Mouse (Mus musculus): ENCODE measurements around the gene Otop2.

DNA sequence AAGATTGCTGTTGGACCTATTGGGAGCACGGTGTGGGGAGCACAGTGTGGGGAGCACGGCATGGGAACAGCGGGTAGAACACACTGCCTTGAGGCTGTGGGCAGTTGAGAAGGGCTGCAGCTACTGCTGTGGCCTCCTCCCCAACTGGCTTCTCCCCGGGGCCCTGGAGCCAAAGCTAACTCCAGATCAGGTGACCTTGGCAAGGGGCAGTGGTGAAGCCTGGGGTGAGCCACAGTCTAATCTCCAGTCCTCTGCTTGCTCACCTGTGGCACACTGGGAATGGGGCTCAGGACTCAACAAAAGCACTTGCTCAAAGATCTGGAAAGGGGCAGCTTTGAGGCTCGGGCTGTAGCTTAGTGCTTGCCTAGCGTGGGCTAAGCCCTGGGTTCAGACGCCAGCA is 10.2 kb downstream of the Otop2 start:
- no peak for TF ChIP-seq CTCF (IDR thresholded peaks at IDR 0.05; ENCODE audit: low read depth, low read length)
- TF ChIP-seq POLR2A (IDR thresholded peaks at IDR 0.05; ENCODE audit: borderline replicate concordance, low read depth, low read length), result no peak

Measured in bone marrow macrophage, adult 2 months (primary cell).